Mouse (Mus musculus) heart, postnatal 36 days (tissue): ENCODE measurements around the gene Capzb. TPM values are rescaled to one million over a fixed set of nuclear protein-coding genes. Genes with fewer than 3 reads are reported as not detected.

Source experiments
- DNase-seq, 2 experiments: peaks; one replicate each; pipeline ENCODE4 v3.0.0; 2021 to 2022
- intact Hi-C: fragments of 180-260 bp; cut with DNase I; formaldehyde crosslinking; loops from one replicate; pipeline ENCODE4 v1.15.1; 2025
- total RNA-seq, 2 experiments: library from RNA; stranded (reverse); gene quantifications; 2 replicates each; pipeline ENCODE4 v1.2.3; 2021

Capzb gene
- total RNA-seq, 2 experiments from 2014 or later: 393 to 443 TPM

DNA sequence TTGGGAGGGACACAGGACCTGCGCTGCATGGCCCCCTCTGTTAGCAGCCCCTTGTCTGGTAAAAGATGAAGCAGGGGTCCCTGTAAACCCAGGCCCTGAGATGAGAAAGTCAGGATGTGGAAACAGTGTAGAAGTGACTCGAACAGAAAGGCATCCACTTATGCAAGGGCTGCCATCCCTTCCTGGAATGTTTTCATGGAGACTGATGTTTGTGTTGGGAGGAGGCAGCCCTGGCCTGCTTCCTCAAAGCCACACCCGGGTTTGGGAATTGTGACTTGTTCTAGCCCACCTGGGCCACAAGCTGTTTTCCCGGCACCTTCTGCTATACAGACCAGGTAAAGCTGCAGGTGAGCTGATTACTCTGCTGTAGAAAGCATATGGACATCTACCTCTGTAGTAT is 63.4 kb downstream of the Capzb start:
- no peak for DNase-seq
- intact Hi-C loops: loop anchor here (10.0 kb wide), 1 partner anchor 341 kb away; the partner anchor contains the start of gene Otud3

DNA sequence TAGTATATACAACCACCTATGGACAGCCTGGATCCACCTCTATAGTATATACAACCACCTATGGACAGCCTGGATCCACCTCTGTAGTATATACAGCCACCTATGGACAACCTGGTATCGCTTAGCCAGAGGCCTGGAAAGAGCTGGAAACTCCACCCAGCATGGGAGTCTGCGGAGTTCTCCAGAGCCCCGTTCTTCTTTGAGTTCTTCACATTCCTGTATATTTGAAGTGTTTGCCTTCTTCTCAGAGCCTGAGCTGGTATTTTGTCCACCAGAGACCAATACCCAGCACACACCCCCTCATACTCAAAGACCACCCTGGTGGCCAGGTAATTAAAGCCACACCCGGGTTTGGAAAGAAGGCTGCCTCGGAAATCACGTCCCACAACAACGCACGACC is 64.0 kb downstream of the Capzb start:
- intact Hi-C loops: loop anchor here (10.0 kb wide), 1 partner anchor 342 kb away; the partner anchor contains the start of gene Otud3
- DNase-seq: no peak

DNA sequence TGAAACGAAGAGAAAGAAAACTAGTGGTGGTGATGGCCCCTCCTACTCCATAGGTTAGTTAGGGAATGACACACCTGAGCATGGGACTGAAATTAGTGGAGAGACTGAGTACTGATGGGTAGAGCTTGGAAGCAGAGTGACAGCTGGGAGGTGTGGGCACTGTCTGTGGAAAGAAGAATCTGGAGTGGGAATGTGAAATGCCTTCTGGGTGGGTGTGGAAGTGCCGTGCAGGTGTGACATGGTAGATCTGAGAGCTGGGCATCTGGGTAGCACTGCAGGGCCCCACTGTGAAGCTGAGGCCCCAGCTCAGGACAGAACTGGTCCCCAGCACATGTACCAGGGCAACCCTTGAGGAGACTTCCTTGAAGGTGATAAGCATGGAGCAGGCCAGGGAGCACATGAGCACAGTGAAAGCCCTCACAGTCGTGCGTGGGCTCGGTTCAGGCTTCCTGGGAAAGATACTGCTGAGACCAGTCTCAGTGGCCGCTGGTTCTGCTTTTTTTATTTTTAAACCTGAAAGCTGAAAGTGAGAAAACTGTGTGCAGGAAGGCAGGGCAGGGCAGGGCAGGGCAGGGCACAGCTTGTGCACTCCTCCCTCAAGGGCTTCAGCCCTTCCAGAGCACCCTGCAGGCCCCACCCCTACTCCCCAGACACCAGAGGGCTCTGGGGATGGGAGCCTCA is 66.1 kb downstream of the Capzb start:
- DNase-seq: no peak
- intact Hi-C loops: loop anchor here (10.0 kb wide), 1 partner anchor 344 kb away; the partner anchor contains the start of gene Otud3

DNA sequence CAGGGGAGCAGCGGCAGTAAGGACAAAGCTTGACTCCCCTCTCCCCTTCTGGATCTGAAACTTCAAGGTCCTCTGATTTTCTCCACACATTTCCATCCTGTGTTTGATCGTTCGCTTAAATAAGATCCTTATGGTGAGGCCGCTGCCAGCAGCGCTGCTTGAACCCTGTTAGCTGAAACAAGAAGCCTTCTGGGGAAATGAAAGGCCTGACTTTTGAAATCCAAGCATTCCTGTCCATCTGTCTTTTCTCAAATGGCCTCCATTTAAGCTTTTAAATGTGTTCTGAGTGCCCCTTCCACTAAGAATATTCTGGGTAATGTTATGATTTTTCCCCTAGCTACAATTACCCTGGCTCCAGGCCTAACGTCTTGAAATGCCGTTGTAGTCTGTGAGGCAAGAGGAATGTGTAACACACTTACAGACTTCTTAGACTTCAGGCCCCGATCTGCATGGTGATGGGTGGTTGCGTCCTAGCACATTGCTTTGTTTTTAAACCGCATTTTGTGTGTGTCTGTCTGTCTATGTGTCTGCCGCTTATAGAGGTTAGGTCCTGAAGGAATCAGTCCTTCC is 66.7 kb downstream of the Capzb start:
- DNase-seq: no peak
- intact Hi-C loops: loop anchor here (10.0 kb wide), 1 partner anchor 345 kb away; the partner anchor contains the start of gene Otud3

DNA sequence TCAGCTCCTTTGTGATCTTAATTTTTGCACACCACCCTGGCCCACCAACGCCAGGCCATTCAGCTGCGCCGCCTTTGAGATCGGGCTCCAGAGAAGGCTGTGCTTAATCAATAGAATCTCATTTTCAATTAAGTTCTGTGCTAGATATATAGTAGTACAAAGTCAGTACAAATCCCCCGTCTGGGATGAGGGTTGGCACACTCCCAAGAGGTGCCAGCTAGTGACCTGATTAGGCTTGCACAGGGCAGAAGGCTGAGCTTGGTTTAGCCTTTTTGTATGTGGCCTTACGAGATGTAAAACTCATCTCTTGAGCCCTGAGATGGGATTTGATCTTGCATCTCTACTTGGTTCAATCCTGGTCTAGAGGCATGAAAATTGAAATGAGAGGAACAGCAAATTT is 70.3 kb downstream of the Capzb start:
- intact Hi-C loops: no loop called here
- DNase-seq: no peak

DNA sequence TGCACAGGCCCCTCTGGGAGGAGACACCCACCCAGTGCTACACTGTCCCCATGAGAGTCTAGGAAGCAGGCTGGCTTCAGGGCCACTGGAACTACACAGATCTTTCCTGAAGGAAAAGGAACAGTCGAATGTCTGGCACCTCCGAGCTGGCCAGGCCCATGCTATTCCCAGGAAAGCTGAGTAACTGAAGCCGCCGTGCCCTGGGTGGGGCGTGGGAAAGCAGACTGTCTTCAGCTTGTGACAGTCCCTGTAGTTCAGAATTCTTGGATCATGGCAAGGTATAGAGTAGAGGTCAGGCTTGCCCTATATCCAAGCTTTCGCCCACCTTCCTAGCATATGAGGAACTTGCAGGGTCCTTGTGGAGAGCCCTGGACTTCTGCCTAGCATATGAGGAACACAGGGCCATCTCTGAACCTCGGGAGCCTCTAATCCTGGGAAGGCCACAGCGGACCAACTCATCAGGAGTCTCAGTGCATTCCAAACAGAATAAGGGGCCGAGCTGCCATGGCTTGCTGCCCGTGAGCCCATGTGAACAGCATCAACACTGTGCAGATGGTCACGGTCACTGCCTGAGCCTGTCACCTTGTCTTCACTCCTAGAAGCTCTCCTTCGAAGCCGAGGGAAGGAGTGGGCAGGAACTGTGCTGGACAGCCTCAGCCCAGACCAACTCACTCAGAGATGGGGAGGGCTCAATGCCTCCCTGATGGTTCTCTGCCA is 73.2 kb downstream of the Capzb start:
- intact Hi-C loops: no loop called here
- no peak for DNase-seq

DNA sequence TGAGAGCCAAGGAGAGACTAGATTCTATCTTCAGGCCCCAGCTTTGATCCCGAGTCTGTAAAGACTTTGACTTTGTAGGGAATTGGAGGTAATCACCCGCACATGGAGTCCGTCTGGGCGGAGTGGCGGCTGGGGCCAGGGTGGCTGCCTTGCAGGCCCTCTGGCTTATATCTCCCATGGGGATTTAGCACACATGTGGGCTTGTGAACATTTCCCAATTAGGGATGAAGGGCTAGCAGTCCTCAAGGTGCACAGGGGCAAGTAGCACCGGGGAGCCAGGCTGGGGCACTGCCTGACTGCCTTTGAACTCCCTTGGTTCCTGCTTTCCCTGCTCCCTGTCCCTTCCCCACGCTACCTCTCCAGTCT is 73.8 kb downstream of the Capzb start:
- intact Hi-C loops: no loop called here
- no peak for DNase-seq

DNA sequence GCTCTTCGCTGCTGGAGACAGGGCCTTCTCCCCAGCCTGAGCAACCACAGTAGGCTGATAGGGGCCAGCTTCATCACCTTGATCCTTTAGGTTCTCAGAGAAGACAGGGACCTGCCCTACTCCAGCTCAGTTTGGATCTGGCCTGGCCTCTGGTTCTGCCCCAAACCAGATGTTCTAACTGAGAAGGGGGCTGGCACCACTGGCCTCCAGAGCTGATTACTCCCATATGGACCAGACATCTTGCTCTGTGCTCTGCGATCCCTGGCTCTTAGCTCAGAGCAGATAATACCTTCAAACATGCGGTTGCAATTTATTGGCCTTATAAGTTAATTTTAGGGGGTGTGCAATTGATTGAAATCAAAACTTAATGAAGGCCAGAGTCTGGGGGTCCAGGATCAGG is 74.6 kb downstream of the Capzb start:
- no peak for DNase-seq
- intact Hi-C loops: no loop called here

DNA sequence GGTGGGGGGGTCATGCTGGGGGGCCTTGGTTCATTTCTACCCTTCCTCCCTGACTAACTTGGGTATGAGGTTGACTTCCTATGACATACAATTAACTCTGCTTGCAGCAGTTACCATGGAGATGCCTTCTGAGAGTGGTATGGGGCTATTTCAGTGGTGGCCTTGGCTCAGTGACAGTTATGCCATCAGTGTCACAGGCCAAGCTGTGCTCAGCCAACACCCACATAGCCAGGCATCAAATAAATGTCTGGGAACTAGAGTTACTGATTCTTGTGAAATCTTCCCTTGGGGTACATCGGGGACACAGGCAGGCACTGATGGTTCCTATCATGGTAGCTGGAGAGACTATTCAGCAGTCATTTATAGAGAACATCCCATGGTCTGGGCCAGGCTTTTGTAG is 75.5 kb downstream of the Capzb start:
- intact Hi-C loops: no loop called here
- no peak for DNase-seq

DNA sequence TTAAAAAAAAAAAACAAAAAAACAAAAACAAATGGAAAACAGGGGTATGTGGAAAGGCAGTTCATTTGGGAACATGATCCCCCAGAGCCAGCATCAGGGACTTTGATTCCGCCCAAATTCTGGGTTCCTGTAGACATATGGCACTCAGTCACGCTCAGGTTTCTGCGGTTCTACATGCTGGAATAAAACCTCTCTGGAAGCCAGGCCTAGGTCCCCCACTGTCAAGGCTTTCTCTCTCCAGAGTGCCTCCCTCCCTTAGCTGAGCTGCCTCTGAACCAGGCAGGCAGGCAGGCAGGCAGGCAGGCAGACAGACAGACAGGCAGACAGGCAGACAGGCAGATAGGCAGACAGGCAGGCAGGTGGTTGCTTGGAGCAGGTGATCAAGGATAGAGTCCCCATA is 77.5 kb downstream of the Capzb start:
- DNase-seq: no peak
- intact Hi-C loops: no loop called here

DNA sequence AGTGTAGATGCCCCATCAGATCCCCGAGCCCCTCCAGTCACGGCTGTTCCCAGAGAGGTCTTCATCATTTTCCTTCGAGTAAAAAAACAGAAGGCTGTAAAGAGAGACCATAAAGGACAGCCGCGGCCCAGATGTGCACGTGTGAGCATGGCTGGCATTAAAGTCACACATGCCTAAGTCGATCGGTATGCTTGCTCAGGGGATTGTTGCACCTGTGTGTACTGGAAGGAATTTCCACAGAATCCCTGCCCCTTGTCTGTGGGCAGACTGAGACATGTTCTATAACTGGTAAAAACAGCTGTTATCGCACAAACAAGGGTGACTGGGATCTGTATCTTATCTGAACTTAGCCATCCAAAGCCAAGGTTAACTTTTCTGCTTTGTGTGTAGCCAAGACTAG is 78.9 kb downstream of the Capzb start:
- DNase-seq: no peak
- intact Hi-C loops: no loop called here

DNA sequence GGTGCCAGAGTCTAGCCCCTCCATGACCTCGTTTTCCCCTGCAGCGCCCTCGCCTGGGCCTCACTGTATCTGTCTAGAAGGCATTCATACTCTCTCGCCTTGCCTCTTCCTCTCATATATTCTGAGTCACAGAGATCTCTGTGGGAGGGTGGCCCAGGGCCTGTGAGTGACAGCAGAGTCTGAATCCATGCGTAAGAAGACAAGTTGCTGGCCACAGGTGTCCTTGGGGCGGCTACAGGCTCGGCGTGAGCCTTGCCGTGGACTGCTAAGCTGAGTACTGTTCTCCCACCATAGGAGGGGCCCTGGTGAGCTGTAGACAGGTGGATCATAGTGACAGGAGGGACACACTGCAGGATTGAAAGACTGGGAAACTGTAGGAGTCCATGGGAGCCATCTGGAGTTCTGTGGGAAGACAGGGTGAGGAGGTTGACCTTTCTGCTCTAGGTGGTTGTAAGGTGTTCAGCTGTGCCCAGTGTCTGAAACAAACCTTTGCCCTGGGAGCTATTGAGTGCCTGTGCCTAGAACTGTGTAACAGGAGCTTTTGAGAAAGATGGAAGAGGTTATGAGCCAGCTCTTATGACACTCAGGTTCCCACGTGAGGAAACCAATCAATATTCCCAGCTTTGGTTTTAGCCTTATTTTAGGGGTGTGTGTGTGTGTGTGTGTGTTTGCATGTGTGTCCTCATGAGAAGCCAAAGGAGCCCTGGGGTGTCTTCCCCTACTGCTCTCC is 80.4 kb downstream of the Capzb start:
- no peak for DNase-seq
- intact Hi-C loops: no loop called here

DNA sequence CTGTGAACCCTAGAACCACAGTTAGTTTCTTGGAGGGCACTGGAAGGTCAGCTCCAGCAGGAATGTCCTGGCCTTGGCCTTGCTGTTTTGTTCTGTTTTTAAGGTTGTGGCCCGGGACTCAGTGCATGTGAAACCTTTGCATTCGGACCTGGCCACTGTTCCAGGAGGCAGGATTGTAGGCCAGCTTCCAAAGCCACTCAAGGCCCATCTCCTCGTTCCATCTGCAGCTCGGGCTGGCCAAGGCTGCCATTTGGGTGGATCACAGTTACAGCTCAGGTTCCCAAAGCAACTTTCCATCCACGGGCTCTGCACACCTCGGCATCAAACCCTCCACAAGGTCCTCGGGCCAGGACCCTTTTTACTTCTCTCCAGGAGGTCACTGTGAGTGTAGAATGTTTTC is 81.9 kb downstream of the Capzb start:
- DNase-seq: no peak
- intact Hi-C loops: no loop called here

DNA sequence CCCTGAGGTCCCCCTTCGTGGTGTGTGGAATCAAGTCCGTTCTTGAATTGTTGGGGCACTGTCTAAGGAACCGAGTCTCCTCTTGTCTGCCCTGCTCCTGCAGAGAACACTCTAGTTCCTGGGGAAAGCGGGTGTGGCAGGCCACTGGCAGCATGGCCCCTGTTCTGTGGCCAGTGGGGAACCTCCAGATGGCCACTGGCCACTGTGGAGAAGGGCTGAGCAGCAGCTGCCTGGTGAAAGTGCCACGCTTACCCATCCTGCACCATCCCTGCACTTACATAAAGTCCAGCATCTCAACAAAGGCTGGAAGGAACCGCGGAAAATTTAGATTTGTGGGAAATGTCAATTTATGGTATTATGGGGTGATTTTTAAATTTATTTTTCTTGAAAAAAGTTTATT is 83.7 kb downstream of the Capzb start:
- no peak for DNase-seq
- intact Hi-C loops: no loop called here

DNA sequence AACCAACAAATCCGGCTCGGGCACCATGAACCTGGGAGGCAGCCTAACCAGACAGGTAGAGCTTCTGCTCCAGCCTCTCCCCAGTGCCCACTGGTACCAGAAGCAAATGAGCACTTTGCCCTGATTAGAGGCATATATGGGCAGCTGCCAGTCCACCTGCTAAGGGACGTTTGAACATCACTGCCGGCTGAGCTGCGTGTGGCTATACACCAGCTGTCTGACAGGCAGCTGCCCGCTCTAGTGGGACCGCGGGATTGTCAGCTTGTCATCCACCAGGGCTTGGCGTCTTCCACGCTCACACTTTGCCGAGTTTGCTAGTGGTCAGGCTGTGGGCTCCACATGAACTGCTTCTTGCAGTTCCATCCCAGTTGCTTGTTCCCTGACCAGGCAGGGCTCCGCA is 87.8 kb downstream of the Capzb start:
- no peak for DNase-seq
- intact Hi-C loops: no loop called here

DNA sequence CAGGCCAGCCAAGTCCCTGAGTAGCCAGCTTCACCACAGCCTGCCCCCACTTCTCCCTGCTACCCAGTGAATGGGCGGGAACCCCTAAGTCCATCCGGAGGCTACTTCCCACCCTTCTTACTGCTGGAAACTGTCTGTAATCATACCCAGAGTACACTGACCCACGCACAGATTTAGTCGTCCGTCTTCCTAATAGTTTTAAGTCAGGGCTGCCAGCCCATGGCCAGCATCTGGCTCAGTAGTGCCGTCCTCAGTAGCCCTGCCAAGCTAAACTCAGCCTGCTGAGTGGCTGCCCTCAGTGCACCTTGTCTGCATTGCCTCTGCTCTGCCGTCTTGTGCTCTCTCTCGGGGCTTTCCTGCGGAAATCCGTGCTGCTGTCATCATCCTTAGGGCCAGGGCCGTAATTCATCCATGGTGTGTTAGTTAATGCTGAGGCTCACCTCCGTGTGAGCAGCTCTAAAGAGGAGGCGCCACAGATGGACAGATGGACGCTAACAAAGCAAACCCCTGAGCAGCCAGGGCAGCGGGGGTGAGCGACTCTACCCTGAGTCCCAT is 89.2 kb downstream of the Capzb start:
- intact Hi-C loops: no loop called here
- no peak for DNase-seq

DNA sequence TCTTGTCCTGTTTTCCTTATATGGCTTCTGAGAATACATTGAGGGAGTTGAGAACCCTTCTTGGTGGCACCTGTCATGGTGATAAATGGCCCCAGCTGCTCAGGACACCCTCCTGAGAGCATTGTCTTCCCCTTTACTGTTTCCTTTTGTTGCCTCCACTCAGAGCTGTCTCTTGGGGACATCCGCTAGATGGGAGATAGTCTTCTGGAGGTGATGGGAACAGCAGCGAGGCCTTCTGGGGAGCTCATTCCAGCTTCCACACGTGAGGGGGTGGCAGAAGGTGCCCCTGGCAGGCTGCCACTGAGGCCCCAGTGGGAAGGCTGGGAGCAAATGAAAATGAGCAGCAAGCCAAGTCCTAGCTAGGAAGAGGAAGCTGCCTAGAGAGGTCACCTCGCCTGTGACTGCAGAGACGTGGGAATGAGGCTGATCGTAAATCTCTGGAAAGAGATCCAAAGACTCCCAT is 90.3 kb downstream of the Capzb start:
- intact Hi-C loops: no loop called here
- peak; percentile 31 to 47 for DNase-seq

DNA sequence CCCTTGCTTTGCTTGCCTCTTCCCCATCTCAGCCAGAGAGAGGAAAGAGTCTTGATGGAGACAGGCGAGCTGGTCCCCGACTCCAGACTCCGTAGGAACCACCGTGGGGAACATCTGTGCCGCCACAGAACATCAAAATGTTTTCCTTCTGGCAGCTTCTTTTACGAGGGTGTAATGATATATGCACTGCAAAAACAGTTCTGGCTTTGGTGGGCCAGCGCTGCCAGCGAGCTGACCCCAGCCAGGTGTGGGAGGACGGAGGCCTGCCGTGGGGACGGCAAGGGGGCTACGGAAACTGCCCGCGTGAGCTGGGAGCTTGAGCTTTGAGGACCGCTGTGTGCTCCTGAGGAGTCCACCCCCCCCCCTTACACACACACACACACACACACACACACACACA is 92.2 kb downstream of the Capzb start:
- intact Hi-C loops: no loop called here
- no peak for DNase-seq

DNA sequence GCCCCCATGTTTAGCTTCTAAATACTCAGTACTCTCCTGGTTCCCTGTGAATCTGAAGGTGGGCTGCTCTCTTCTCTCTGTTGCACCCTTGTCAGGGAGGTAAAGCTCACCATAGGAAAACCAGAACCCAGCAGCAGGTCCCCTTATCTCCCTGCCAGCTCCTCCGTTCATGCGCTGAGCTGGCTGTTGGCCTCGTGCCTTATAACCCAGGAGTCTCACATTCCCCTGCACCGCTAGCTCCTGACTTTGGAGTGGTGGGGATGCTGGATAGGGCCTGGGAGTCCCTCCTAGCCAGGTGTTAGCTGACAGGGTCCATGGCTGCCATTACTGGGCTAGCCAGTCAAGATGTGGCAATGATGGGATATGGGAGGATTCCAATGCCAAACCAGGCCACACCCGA is 93.5 kb downstream of the Capzb start:
- DNase-seq: no peak
- intact Hi-C loops: loop anchor here (2.0 kb wide), 1 partner anchor 25 kb away; no protein-coding TSS in a partner anchor

DNA sequence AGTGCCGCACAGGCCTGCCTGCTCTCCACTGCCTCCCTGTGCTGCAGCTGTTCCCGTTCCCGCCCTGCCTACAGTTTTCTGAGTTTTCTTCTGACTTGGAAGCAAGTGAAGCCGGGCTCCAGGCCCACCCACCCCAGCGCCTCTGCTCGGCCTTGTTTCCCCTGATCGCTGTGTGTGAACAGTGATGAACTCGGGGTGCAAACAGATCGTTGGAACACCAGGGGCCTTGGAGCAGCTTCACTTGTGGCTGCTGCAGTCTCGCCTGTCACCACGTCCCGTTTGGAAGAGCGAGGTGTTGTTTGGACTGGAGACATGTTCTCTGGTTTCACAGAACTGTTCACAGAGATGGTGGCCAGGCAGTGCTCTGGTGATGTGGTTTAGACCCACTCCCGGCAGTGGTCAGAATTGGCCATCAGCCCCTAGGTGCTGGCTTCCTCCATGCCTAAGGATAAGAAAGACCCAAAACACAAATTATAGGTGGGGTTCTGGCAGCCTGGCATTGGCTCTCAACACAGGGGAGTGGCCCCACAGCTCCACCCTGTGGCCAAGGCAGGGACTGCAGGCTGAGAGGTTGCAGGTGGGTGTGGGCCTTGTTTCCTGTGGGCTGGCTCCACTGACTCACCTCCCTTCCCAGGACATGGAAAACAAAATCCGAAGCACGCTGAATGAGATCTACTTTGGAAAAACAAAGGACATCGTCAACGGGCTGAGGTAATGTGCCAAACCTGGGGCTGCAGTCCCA is 94.6 kb downstream of the Capzb start:
- peak; percentile 86 to 93 for DNase-seq
- intact Hi-C loops: loop anchor here (1.0 to 2.0 kb wide), 2 partner anchors 26 to 201 kb away; no protein-coding TSS in a partner anchor
